Mouse (Mus musculus) spleen, adult 2 months (tissue): ENCODE data around the gene Cd207.

Experiments
- CTCF ChIP-seq: fragments of 200-500 bp; IDR thresholded peaks from 2 replicates; pipeline ENCODE4 v1.5.1; 2011; ENCODE audit warnings: mild to moderate bottlenecking, inconsistent platforms; ENCODE audit not compliant: insufficient read depth, insufficient read length, insufficient replicate concordance; ENCODE audit errors: extremely low read depth
- POLR2A ChIP-seq: fragments of 200-500 bp; IDR thresholded peaks from 2 replicates; pipeline ENCODE4 v1.6.1; 2011; ENCODE audit warnings: low read depth, low read length, inconsistent platforms

DNA sequence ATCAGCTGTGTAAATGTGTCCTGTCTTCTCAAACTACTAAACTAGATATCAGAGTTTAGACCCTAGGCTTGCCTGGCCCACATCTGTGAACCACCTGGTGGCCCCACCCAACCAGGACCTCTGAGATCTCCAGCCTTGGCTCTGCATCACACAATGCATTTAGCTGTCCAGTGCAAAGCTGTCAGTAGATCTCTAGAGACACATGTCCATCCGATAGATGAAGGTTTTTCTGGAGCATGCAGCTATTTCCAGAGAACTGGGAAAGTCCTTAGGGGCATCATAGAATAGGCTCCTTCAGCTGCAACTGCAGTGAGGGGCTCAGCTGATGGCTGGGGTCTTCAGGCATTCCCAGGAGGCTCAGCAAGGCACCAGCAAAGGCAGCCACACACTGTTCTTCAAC lies 26.6 kb upstream of the Cd207 start:
- TF ChIP-seq POLR2A (no peak), CTCF (no peak)
